Mouse (Mus musculus): ENCODE data around the gene Clca3a2.
"Not testable (repeated sequence)": the region's sequence is repeated elsewhere in the genome, so short reads cannot be mapped to it uniquely, and the experiment has no call there.

DNA sequence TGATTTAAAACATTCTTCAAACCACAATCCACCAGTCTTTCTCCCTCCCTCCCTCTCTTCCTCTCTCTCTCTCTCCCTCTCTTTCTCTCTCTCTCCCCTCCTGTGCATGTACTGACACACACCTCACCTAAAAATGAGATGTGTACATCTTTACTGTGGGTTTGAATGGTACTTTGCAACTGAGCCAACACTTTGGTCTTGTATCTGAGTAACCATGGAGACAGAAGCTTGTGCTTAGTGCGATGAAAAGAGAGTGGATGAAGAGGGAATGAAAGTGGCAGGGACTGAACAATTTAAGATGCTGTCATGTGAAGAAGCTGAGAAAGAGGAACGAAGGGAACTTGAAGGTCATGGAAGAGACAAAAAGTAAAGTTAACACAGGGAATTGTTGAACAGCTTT, 12.7 kb downstream of the Clca3a2 start:
- not testable (repeated sequence) for TF ChIP-seq POLR2A (IDR thresholded peaks at IDR 0.05; ENCODE audit: insufficient read depth, low read depth, low read length); CTCF (IDR thresholded peaks at IDR 0.05)
